Mouse (Mus musculus): ENCODE measurements around the gene Wnt7b. TPM values are rescaled to one million over a fixed set of nuclear protein-coding genes. Genes with fewer than 3 reads are reported as not detected.

The Wnt7b gene
- total RNA-seq, 2 experiments from 2014 or later, result 0.49 to 0.96 TPM

DNA sequence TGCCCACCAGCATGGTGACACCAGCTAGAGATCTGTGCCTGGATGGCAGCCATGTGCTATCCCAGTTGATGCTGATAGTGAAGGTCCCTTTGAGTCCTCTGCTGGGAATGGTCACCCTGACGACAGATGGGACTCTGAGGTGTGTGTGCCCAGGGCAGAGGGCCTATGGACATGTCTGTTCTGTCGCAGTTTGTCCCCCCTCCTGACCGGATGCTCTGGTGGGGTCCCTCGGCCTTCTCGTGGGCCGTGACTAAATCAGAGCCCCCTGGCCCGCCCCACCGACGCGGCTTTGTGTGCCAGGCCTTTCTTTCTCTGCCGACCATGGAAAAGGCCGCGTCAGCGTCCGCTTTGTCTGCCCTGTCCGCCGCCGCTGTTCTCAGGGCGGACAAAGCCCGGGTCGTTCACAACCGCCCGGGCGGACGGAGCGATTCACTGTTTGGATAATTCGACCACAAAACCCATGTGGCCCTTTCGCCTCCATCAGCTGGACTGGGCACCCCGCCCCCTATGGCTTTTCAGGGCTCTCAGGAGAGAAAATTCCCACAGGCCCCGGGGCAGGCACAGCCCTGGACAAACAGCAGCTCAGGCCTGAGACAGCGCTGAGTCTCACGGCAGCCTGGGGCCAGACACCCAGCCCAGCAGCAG, 74.8 kb downstream of the Wnt7b start:
- DNase-seq, result no peak

DNA sequence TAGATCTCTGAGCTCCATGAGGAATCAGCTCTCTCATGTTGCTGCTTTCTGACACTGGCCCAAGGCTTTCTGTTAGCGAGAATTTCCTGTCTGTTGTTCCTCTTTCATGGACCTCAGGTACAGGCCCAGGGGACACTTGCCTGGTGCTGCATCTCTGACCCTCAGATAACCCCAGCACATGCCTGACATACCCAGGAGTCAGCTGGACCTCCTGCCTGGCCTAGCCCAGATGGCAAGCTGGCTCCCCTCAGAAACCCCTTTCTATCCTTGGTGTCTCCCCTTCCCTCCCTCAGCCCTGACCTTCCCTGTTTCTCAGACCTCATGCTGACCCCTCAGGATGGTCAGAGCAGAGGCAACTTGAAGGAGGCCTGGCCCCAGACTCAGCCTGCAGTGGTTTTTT, 75.6 kb downstream of the Wnt7b start:
- no peak for DNase-seq

DNA sequence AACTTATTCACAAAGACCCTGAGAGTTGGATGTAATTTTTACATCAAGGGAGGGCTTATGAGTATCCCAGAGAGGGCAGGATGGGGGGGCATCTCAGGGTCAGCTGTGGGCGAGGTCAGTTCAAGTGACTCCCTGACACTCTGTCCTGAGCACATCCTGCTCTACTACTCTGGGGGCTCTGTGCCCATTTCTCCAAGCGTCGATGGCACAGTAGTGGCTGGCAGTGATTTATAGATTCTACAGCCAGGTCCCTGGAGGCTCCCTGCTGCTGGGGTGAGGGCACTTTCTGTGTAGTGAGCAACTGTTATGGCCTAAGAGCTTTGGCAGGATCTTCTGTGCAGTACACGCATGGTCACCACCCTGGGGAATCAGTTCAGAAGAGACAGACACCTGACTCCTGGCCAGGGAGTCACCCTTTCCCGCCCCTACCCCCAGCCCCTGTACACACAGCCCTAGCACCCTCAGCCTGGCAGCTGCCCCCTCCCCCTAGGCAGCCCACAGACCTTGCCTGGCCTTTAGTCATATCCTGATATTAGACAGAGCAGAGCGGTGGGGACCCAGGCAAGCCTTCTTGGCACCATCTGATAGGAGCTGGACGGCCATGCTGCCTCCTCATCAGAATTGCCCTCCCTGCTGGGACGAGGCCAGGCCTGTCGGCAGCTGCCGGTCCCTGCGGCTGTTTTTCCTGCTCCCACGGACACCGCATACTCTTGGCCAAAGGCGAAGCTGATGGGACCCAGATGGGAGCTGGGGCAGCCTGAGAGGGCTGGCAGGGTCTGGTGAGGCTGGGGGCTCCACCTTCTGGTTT, 77.0 kb downstream of the Wnt7b start:
- DNase-seq, result peak; percentile 36 to 71

DNA sequence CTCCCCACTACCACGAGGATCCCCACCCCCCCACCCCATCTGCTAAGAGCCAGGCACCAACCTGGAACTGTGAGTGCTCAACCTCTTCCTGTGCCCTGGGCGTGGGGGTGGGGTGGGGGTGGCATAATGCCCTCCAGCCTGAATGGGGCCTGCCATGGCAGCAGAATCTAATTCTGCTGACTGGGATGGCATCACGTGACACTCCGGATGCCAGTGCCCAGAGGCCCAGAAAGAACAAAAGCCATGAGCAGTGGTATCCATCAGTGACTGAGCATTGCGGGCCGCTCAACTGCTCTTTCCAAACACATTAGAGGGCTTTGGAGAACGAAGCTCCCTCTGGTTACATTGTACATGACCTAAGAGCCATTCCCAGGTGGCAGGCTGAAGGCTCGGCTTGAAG, 79.1 kb downstream of the Wnt7b start, which contains the start of gene 7530416G11Rik:
TSS of gene 7530416G11Rik (minus strand) at position 101 of the 400 bp plus-strand sequence.
- DNase-seq, result no peak

DNA sequence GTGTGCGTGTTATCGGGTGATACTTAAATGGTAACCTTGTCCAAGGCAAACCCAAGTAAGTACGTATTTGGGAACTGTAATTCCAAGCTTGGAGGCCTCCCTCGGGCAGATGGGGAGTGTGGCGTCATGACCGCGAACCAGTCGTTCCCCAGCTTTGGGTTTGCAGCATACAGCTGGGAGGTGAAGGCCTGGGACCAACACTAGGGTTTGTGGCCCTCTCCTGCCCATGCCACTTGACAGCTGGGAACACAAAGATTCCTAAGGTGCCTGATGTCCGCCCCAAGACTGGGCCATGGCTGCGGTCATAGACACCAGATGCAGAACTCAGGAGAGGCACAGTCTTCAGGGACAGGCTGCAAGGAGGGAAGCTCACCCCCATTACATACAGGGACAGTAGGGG, 82.0 kb downstream of the Wnt7b start:
- DNase-seq, result no peak

DNA sequence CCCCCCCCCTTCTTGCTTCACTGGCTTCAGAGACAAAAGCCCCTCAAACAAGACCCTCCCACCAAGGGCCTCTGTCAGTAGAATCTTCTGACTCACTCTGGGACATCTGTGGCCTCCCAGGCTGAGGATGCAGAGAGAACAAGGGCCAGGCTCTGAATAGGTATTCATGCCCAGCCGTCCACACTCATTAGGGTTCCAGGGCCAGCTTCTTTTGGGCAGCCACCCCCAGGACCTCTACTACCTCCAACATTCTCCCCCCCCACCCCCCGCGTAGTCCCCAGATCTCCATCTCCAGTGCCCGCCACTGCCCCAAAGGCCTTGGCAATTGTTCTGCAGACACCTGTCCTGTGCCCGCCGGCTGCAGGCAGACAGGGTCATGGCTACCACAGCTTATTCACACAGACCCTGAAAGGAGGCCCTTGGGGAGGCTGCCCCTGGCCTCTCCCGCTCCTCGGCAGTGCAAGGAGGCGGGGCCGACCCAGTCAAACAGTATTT, 84.2 kb downstream of the Wnt7b start:
- no peak for DNase-seq

DNA sequence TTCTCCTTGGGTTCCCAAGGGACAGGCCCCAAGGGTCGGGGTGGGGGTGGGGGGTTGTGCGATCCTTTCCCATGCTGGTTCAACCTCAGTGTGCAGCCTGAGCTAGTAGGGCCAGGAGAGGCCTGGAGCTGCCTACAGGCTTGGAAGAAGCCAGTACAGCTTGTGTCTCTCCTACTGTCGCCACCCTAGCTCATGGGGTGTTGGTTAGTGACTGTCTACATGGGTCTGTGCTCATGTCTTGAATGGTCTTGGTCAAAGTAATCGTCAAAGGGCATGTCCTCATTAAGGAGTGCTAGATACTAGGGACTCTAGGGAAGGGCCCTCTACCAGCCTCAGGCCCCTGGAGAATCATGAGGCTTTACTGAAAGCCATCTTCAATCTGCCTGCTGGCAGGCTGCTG, 84.7 kb downstream of the Wnt7b start:
- no peak for DNase-seq

DNA sequence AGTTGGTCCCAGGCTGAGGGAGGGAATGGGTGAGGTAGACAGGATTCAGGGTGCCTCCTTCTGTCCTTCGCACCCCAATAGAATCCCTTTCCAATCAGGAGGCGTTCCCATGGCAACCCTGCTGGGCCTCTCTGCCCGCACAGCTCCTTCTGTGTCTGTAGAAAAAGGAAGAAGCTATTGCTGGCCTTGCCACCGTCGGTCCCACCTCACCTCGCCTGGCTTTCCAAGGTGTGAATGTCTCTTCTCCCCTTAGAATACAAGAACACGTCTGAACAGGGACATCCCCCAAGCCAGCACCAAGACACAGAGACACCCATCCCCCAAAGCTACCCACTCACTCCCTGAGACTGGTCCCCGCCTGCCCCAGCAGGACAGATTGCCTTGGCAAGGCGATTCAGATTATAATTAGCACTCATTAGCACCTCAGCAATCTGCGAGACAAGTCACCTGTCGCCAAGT, 88.1 kb downstream of the Wnt7b start:
- no peak for DNase-seq

DNA sequence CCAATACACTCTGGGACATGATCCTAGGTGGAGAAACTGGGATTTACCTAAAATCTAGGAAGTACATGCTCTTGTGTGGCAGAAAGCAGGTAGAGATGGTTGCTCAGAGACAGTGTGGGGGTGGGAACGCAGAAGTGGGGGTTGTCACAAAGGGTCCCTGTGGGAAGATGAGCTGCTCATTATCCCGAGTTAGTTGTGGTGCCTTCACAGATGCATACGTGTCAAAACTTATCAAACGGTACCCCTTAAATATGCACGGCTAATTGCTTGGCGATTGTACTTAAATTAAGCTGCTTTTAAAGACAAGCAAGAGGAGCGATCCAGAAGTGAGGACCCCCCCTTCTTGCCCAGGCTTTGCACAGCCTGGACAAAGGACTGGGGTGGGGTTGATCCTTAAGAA, 92.5 kb downstream of the Wnt7b start:
- no peak for DNase-seq

DNA sequence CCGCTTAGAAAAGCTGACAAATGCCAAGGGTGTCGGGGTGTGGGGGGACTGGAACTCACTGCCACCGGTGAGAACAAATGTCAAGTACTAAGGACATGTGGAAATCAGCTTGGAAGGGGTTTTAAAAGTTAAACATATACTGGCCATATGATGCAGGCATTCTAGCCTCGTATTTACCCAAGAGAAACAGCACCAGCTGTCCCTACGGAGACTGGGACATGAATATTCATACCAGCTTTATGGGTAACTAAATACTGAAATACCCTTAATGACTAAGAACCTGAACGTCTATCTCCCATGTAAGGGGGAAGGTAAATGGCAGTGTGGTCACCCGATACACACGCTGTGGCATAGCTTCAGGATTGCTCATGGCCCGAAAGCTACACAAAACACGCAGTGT, 93.4 kb downstream of the Wnt7b start:
- no peak for DNase-seq

Other genes with a start within 250 kb of the Wnt7b start
- gene Atxn10, start 246.2 kb downstream of the Wnt7b start, total RNA-seq (2021), result 100 to 1,000 TPM; 120 to 137 TPM
- not detected for gene 7530416G11Rik, start 79.2 kb downstream of the Wnt7b start, total RNA-seq (2021)
- gene Ppara, start 152.5 kb upstream of the Wnt7b start, total RNA-seq (2021), result 10 to 100 TPM; 23.9 to 38.5 TPM
- 10 to 100 TPM; 15.3 to 27.0 TPM for gene Cdpf1, start 229.2 kb upstream of the Wnt7b start, total RNA-seq (2021)
- under 1 TPM; 0.20 to 0.26 TPM for gene Pkdrej, start 239.3 kb upstream of the Wnt7b start, total RNA-seq (2021)
- gene Ttc38, start 249.8 kb upstream of the Wnt7b start, total RNA-seq (2021), result 10 to 100 TPM; 17.0 to 21.4 TPM